Mouse (Mus musculus) E14TG2a.4 (cell line): ENCODE results near the gene Shroom2.

Source experiments
- CTCF ChIP-seq: conservative IDR thresholded peaks from 2 replicates; pipeline ENCODE4 v1.5.1; 2014; ENCODE audit warnings: low read length
- POU5F1 ChIP-seq: IDR thresholded peaks from 2 replicates; pipeline ENCODE4 v1.6.1; 2014; ENCODE audit warnings: low read length, borderline replicate concordance

- TF ChIP-seq CTCF, result no peak
- no peak for TF ChIP-seq POU5F1
Observed at GRCm38 (mm10) chrX:152656609-152656939, 112.7 kb downstream of the Shroom2 start.
